Mouse (Mus musculus): ENCODE data around the gene Cox14.

The Cox14 gene

DNA sequence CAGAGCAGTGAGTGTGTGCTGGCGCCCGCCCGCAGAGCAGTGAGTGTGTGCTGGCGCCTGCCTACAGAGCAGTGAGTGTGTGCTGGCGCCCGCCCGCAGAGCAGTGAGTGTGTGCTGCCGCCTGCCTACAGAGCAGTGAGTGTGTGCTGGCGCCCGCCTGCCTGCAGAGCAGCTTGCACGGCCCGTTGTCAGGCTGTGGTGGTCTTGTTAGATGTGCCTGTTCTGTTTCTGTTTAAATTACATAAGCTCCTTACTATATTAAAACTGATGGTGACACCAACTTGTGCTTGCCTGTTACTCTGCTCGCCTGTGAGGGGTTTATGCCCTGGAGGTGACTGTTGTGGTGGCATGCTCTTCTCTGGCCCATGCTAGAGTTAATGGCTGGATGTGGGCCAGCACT is 17.2 kb upstream of the Cox14 start:
- in situ Hi-C loops (cut with MboI, MseI) = no loop called here

DNA sequence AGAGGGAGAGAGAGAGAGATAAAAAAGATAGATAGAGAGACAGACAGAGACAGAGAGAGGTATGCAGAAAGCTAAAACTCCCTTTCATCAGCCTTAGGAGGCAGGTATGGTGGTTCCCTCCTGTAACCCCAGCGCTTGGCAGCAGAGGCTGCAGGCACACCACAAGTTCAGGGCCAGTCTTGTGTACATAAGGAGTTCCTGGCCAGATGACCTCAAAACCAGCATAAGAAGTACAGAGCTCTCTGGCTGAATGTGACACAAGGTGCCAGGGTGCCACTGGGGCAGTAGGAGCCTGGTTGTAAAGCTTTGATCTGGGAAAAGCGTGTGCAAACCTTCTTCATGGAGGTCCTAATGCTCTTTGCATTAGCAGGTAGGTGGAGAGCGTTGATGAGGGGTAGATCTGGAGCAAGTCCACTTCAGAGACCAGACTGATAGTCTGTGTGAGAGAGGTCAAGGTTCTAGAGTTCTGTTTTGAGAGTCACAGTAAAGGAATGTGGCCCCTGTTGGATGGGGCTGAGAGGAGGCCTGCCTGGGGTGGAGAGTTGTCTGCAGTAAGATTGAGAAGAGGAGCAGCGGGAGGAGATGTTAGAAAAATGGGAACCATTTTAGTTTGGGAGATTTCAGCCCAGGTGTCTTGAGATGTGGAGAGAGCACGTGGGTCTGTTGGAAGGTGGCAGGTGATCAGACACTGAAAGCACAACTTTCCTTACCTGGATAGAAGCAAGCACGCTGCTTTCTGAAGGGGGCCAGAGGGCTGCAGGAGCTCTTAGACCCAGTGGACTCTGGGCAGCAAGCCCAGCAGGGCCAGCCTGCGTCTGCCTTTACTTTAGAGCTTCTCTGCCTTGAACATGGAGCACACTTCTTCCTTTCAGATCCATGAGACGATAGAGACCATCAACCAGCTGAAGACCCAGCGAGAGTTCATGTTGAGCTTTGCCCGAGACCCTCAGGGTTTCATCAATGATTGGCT is 14.9 kb upstream of the Cox14 start:
- in situ Hi-C loops (cut with MboI, MseI) = no loop called here

- in situ Hi-C loops (cut with MboI, MseI) = no loop called here
These were observed 13.9 kb upstream of the Cox14 start for GRCm38 (mm10) chr15:99711491-99711890.

GRCm38 (mm10) chr15:99712666-99713559 is 12.5 kb upstream of the Cox14 start:
- in situ Hi-C loops (cut with MboI, MseI) = no loop called here

- in situ Hi-C loops (cut with MboI, MseI) = no loop called here
These were observed 11.8 kb upstream of the Cox14 start for GRCm38 (mm10) chr15:99713569-99713968.

DNA sequence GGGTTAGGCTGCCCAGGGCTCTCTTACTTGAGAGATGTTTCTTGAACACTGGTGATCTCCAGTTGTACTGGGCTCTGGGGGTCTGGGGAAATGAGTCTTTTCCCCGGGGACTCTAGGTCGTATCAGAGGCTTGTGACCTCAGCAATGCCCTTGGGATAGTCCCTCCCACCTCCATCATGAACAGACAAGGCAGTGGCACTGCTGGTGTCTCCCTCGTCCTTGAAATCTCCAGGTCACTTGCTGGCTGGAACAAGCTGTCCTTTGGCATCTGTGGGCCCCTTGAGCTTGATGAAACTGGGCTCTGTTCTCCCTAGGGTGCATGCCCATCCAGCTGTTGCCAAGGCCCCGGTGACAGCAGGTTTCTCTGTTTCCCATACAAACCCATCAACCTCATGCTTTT is 11.2 kb upstream of the Cox14 start:
- in situ Hi-C loops (cut with MboI, MseI) = no loop called here

DNA sequence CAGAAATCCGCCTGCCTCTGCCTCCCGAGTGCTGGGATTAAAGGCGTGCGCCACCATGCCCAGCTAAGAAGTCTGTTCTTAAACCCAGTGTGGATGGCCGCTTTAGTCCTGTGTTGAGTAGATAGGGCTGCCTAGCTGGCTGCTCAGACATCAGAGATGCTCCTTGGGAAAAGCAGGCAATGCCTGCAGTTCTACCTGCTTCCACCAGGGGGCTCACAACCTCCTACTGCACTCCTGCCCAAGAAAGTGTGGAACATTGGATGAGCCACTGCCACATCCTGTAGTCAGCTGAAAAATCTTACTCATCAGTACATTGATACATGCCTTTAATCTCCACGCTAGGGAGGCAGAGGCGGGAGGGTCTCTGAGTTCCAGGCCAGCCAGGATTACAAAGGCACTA is 10.6 kb upstream of the Cox14 start:
- in situ Hi-C loops (cut with MboI, MseI) = no loop called here

- in situ Hi-C loops (cut with MboI, MseI) = no loop called here
These were observed 10.0 kb upstream of the Cox14 start for GRCm38 (mm10) chr15:99715361-99715865.

GRCm38 (mm10) chr15:99715982-99716746 is 9.3 kb upstream of the Cox14 start:
- in situ Hi-C loops (cut with MboI, MseI) = no loop called here

GRCm38 (mm10) chr15:99716814-99717213 is 8.6 kb upstream of the Cox14 start:
- in situ Hi-C loops (cut with MboI, MseI) = no loop called here

GRCm38 (mm10) chr15:99717386-99718334 is 7.8 kb upstream of the Cox14 start, which contains the start of gene Gpd1:
Gene Gpd1, plus strand, starts transcription at chr15:99717515.
- in situ Hi-C loops (cut with MboI, MseI) = no loop called here

DNA sequence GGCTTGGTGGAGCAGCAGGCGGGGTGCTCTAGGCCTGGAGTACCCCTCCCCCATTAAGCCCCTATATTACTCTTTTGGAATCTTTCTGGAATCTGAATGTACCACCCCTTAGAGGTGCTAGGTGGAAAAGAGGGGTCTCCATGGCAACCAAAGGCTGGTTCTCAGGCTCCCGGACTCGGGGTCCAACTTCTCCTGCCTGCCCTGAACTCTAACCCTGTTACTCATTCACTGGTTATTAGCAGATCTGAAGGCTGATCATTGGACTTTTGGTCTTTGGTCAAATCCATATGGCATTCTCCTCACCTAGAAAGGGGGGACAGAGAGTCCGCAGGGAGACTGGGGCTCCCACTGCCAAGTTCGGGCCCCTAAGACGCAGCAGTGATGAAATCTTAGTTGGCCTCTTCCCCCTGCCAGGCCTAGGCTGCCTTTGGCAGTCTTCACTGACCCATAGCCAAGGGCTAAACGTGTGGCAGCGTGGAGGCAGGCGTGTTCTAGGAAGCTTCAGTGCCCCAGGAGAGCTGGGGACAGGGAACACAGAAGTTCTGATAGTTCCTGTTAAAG is 6.9 kb upstream of the Cox14 start:
- in situ Hi-C loops (cut with MboI, MseI) = no loop called here

DNA sequence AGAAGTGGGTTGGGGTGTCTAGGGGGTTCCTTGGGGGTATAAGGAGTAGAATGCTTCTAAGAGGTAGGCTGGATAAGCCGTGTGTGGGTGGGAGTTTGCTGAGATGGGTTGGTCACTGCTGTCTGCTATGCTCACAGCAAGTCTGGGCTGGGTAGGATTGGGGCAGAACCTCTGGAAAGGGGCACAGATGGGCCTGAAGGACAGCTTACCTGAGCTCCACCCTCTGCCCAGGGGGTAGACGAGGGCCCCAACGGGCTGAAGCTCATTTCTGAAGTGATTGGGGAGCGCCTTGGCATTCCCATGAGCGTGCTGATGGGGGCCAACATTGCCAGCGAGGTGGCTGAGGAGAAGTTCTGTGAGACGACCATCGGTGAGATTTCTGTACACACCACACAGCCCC is 5.6 kb upstream of the Cox14 start:
- in situ Hi-C loops (cut with MboI, MseI) = no loop called here

- in situ Hi-C loops (cut with MboI, MseI) = no loop called here
These were observed 3.3 kb upstream of the Cox14 start for GRCm38 (mm10) chr15:99721921-99722743.

DNA sequence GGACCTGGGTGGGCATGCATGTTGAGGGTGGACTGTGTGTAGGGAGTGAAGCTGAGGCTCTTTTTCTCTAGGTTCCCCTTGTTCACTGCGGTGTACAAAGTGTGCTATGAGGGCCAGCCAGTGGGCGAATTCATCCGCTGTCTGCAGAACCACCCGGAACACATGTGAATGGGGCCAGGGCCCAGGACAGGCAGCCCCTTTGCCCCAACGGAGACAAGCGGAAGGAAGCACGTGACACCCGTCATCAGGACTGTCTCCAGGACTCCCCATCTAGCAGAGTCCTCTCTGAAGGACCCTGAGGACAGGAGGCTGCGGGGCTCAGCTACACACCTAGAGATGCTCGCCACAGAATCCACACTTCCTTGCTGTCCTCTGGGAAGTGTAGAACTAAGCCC is 2.3 kb upstream of the Cox14 start:
- in situ Hi-C loops (cut with MboI, MseI) = no loop called here

- in situ Hi-C loops (cut with MboI, MseI) = no loop called here
These were observed 1.7 kb upstream of the Cox14 start for GRCm38 (mm10) chr15:99723515-99724291.

GRCm38 (mm10) chr15:99724292-99725021 is 961 bp upstream of the Cox14 start:
- in situ Hi-C loops (cut with MboI, MseI) = loop anchor here (5.0 kb wide), 1 partner anchor 48 kb away; the partner anchor contains the start of gene Cers5
